Mouse (Mus musculus) right cerebral cortex, postnatal 36 days (tissue): ENCODE measurements around the gene Gm853.

Source experiments
- DNase-seq, 2 experiments: peaks; one replicate each; pipeline ENCODE4 v3.0.0; 2022; ENCODE audit warnings: low spot score in 2 of 2, mixed read lengths in 1 of 2

Gene Gm853

DNA sequence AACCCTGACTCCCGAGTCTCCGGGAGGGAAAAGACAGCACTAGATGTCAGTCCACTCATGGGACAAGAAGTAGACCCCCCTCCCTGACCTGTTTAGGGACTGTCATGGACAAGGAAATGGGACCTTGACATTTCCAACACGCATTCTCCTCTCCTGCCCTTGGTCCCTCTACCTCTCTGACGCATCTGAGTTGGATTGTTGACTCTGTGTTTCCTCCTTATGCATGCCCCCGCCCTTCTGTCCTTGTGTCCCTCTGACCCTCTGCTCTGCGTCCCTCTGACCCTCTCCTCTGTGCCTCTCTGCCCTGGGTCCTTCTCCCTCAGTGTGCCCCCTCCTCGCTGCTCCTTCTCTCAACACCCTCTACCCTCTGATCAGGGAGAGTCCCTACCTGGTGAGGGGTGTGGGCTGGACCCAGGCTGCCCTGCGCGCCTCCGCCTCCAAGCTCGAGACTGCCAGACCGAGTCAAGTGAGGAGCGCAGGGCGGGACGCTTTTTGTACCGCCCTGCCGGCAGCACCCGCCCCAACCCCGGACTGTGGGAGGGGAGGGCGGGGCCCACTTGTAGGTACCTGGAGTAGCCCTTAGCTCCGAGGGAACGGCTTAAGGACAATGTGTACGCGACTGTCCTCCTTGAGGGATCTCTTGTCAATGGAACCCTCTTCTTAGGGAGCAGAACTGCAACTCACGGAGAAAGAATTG is 47.7 kb downstream of the Gm853 start:
- no peak for DNase-seq

DNA sequence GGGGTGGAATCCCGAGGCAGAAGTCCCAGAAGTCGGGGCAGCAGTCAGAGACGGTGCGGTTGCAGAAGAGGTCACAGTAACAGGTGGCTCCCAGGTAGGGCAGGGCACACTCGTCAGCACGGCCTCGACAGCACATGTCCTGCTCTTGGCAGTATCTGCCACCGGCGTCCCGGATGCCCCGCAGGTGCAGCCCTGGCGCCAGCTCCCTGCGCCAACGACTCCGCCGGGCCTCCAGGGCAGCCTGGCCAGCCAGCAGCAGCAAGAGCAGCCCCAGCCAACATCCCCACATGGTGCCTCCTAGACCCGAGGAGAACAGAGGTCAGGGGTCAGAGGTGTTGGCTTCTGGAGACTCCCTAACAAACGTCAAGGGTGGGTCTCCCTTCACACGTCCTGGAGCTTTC is 48.3 kb downstream of the Gm853 start:
- no peak for DNase-seq

DNA sequence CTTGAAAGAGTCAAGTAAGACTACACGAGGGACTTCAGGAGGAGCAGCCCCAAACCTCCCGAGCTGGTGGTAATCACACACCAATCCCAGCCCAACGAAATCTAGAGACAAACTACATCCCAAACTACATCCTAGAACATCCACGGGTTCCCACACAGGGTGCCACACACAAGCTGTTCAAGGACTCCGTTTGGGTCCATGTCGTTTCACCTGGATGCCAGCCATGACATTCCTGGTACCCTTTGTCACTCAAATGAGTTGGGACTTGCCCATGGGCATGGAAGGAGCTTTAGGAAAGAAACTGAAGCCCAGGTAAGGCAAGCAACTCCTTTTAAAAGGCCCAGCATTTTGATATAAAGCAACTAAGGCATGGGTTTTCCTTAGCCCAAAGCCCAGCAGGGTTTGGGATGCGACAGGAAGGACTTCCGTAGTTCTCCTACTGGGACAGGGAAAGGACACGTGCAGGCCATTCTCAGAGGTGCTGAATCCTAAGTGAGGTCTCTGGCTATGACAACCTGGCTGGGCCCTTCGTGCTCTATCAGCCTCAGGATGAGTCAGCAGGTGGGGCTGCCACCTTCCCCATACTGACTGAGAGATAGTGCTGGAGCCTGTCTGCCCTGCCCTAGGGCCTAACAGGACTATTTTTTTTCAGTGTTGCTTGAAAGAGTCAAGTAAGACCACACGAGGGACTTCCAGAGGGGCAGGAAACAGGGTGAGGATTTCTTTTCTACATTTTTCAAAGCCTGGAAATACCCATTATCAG is 49.0 kb downstream of the Gm853 start:
- DNase-seq, result no peak

- no peak for DNase-seq
These were observed 50.0 kb downstream of the Gm853 start for GRCm38 (mm10) chr4:130171951-130172765.

- no peak for DNase-seq
These were observed 51.8 kb downstream of the Gm853 start for GRCm38 (mm10) chr4:130170362-130170761.

DNA sequence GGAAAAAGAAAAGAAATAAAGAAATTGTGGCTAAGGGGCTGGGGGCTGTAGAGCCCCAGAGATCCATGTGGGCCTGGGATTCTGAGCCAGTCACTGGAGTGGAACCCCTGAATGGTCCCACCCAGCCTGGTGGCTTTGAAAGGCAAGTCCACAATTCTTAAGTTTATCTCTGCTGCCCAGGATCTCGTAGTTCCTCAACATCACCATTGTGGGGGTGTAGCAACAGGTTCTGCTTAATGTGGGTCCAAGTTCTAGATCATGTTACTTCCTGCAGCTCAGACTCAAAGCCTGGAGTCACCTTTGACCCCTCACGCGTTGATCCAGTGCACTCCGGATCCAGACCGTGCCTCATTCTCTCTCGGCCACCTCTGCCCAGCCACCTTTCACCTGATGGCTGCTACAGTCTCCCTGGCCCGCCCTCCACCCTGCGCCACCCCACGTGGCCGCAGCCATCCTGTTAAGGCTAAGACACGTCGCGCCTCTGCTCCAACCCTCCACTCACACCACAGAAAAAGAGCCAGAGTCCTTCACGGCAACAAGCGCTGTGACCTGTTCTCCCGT is 52.7 kb downstream of the Gm853 start:
- DNase-seq, result no peak

DNA sequence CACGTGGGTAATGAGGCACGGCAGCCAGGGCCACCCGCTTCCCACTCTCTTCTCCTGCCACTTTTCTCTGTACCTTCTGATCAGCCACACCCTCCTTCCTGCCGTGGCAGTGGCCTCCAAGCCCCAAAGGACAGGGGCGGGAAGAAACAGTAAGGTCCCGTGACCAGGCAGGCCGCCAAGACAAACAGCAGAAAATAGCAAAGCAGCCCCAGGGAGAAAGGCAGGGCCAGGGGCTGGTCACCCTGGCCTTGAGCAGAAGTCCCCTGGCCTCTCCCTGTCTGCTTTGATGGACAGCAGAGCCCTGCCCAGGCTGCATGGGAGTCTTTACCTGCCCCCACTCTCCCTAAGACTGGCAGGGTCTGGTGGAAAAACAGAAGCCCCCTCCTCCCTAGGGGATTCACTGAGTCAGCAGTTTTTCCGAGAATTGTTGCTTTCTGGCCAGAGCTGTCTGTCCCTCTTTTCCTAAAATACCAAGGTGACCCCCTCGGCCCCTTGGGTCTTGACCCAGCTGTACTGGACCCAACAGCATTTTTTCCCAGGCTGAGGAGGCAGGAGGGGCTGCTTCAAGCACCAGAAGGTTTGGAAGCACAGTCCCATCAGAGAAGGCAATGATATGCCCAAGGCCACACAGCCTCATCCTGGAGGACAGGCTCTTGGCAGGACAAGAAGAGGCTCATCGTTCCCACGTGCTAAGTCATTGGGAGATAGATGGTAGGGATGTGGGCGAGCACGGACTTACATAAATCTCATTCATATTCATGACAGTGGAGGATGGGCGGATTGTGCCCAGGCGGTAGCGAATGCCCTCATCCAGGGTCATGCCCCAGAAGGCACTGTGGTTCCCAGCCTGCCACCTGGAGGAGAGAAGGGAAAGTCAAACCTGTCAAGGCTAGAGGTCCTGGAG is 53.7 kb downstream of the Gm853 start:
- no peak for DNase-seq

DNA sequence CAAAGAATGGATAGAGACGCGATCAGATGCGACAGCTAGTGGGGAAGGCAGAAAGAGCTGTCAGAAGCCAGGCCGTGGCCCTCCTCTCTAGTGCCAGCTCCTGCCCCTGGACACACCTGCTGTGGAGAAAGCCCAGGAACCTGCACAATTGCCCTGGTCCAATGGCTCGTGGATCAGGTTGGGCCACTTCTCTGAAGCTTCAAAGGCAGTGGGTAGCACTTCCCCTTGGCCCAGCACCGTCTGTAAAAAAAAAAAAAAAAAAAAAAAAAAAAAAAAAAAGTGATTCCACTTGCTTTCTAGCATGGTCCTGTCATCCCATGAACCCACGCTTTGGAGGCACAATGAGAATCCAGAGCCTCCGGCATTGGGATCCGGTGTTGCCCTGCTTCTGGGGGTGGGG is 54.4 kb downstream of the Gm853 start:
- no peak for DNase-seq

GRCm38 (mm10) chr4:130167321-130167720 is 54.9 kb downstream of the Gm853 start:
- DNase-seq, result no peak

DNA sequence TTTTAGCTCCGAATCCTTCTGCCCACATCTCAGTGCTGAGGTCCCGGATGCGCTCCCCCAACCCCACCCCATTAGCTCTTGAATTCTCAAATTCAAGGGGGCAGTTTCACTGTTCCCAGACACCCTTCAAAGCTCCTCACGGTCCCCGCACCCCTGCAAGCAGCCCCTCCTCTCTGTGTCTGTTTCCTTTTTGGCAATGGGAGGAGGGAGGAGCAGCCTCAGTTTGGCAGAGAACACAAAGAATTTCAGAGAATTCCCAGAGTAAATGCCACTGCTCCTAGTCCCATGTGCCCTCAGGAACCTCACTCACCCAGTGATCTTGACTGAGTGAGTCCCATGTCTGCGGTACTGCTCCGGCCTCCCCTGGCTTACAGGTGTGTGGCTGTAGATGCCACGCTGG is 55.6 kb downstream of the Gm853 start:
- no peak for DNase-seq

GRCm38 (mm10) chr4:130166061-130166460 is 56.1 kb downstream of the Gm853 start:
- no peak for DNase-seq

DNA sequence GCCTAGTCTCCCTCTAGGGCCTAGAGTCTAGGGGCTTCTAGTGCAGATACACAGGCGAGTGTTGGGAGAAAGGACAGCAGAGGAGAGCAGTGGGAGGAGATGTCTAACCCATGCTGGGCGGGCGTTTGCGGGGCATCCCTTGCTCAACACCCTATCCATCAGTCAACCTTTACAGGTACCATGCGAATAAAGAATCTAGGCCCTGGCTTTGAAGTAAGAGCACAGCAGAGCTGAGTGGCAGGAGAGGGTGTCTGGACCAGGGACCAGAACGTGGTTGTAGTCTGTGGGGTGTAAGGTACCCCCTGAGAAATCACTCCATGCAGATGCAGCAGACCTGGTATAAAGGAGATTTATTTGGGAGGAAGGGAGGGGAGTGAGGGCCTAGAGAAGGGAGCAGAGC is 58.1 kb downstream of the Gm853 start:
- DNase-seq, result no peak

- DNase-seq, result no peak
These were observed 58.8 kb downstream of the Gm853 start for GRCm38 (mm10) chr4:130163391-130163861.

DNA sequence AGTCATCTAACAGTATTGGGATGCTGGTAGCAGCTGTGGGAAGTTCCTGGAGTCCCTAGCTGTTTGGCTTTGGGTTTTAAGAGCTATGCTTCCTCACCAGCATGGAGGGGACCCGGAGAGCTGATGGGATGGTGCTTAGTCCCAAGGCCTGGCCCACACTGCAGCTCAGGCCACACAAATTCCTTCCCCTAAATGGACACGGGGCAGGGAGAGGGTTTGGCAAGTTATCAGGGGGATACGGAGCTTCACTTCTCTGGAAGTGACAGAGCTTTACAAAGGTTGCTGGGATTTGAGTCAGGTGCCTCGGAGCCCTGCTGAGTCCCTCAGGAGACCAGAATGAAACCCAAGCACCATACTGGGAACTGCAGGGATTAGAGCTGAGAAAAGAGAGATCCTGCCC is 60.9 kb downstream of the Gm853 start:
- no peak for DNase-seq
